ENCODE assay signal across 15 mouse cellular contexts in the genomic region with DNA sequence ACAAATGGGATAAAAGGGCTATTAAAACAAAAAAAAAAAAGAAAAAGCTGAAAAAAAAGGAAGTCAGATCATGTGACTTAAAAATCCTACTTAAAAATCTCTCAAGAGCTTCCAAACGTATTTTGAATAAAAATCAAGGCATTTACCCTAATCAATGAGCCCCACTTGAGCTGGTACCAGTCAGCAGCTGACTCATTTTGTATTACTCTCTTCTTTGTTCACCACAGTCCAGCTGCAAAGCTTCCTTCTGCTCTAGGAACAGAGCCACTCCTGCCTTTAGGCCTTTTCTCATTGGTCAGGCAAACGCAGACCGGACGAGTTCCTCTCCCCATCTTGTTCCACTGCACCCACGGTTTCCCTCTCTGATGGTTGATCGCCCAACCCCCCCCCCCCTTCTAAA.
"Had no signal": no experiment of that assay in that cellular context is flagged by ENCODE, and none has a peak within 500 bp of the region (broad histone marks: within the 10 kb centered on the region; RNA-seq: fewer than 3 reads in every experiment).

No protein-coding gene starts in this region.

- H3K4me1 ChIP-seq: liver, embryonic 15.5 days; midbrain, embryonic 13.5 days; stomach, embryonic 15.5 days had no signal

- H3K9ac ChIP-seq: limb, embryonic 13.5 days; liver, embryonic 15.5 days; midbrain, embryonic 13.5 days; stomach, embryonic 15.5 days had no signal

- DNase-seq: kidney, adult 8-10 months; kidney, postnatal 36 days; left cerebral cortex, postnatal 4 days; lung, adult 2 months; lung, postnatal 36 days; right cerebral cortex, postnatal 14 days; thymus, adult 2 months; thymus, postnatal 25 days had no signal

- H3K27ac ChIP-seq: kidney, postnatal 0 days; limb, embryonic 13.5 days; liver, embryonic 15.5 days; midbrain, embryonic 13.5 days; stomach, embryonic 15.5 days had no signal

- H3K4me2 ChIP-seq: limb, embryonic 13.5 days; liver, embryonic 11.5 days; liver, embryonic 15.5 days; midbrain, embryonic 13.5 days; stomach, embryonic 15.5 days had no signal

- H3K4me3 ChIP-seq: limb, embryonic 13.5 days; liver, embryonic 15.5 days; midbrain, embryonic 13.5 days; stomach, embryonic 15.5 days had no signal

- ATAC-seq: lung, postnatal 0 days; midbrain, embryonic 13.5 days had no signal

- H3K9me3 ChIP-seq: limb, embryonic 13.5 days; liver, embryonic 15.5 days; midbrain, embryonic 13.5 days; stomach, embryonic 15.5 days had no signal

- H3K36me3 ChIP-seq: liver, embryonic 15.5 days; midbrain, embryonic 13.5 days; stomach, embryonic 15.5 days had no signal

- H3K27me3 ChIP-seq: limb, embryonic 13.5 days; liver, embryonic 15.5 days; midbrain, embryonic 13.5 days; stomach, embryonic 15.5 days had no signal
